Mouse (Mus musculus) liver, postnatal 0 days (tissue): ENCODE measurements around the gene Zfand2b.

Source experiments
- CTCF ChIP-seq: sonication (generic); IDR thresholded peaks from 2 replicates; pipeline ENCODE4 v1.5.1; 2016; ENCODE audit warnings: antibody characterized with exemption, low read depth
- EP300 ChIP-seq: IDR thresholded peaks from 2 replicates; pipeline ENCODE4 v1.6.1; 2016; ENCODE audit warnings: antibody characterized with exemption, low read depth, mild to moderate bottlenecking

DNA sequence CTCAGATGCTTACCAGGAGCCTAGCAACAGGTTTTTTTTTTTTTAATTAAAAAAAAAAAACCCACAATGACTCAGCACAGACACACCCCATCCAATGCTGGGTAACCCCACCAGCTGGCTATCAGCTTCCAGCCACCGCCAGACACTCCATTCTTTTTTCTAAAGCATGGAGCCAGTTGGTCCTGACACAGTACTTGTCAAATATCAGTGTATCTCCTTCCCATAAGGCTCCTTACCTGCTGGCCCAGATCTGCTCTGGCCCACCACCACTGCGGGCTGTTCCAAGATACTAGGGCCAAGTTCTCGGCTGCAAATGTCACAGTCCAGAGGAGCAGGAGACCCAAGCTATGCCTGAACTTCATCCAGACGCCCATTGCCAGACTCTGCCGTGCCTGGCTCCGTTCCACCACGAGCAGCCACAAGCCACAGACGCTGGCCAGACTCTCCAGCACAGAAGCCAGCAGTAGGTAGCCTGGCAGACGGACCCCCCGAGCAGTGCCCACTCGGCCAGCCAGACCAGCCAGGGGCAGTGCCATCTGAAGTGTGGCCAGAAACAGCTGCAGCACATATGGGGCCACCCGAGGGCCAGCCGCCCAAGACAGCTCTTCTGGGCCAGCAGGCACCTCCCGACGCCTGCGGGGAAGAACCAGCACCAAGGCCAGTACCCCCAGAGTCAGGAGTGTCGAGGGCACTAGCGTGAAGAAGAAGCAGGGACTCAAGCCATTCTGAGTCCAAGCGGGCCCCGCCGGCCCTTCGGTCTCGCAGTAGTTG lies 11.1 kb downstream of the Zfand2b start:
- TF ChIP-seq CTCF = no peak
- TF ChIP-seq EP300 = peak; percentile 88
